Mouse (Mus musculus) liver, embryonic 11.5 days (tissue): Measurements from ENCODE around the gene Rev3l. TPM values are rescaled to one million over a fixed set of nuclear protein-coding genes. Genes with fewer than 3 reads are reported as not detected.
"Not testable (repeated sequence)": the region's sequence is repeated elsewhere in the genome, so short reads cannot be mapped to it uniquely, and the experiment has no call there.

Experiments used
- ATAC-seq: fragments of 200-750 bp; cut with Nextera tagmentation; replicated peaks from 2 replicates; pipeline ENCODE4 v1.8.0; 2017; ENCODE audit warnings: moderate number of reproducible peaks, mild to moderate bottlenecking, moderate TSS enrichment, moderate library complexity; ENCODE audit not compliant: low FRiP score
- DNase-seq: peaks from one replicate; pipeline ENCODE4 v3.0.0-alpha.2; 2017; ENCODE audit warnings: low spot score
- H3K27ac ChIP-seq: fragments of 300-500 bp; sonication (generic); 2 replicates; pipeline ENCODE4 v1.5.1; 2014; ENCODE audit warnings: mild to moderate bottlenecking, low read depth, low read length, control low read depth
- H3K27me3 ChIP-seq: fragments of 300-500 bp; sonication (generic); replicated peaks from 2 replicates; pipeline ENCODE4 v1.6.1; 2014; ENCODE audit warnings: low read length, mixed read lengths; ENCODE audit not compliant: control insufficient read depth, insufficient read depth
- H3K36me3 ChIP-seq: fragments of 300-500 bp; sonication (generic); 2 replicates; pipeline ENCODE4 v1.6.1; 2014; ENCODE audit warnings: mild to moderate bottlenecking, low read length, moderate library complexity, mixed read lengths; ENCODE audit not compliant: control insufficient read depth, insufficient read depth
- H3K4me1 ChIP-seq: fragments of 300-500 bp; sonication (generic); replicated peaks from 2 replicates; pipeline ENCODE4 v1.6.1; 2014; ENCODE audit warnings: low read length, mixed read lengths; ENCODE audit not compliant: control insufficient read depth, insufficient read depth
- H3K4me2 ChIP-seq: fragments of 300-500 bp; sonication (generic); 2 replicates; pipeline ENCODE4 v1.6.1; 2014; ENCODE audit warnings: mild to moderate bottlenecking, control low read depth, moderate library complexity
- H3K4me3 ChIP-seq: fragments of 300-500 bp; sonication (generic); 2 replicates; pipeline ENCODE4 v1.5.1; 2014; ENCODE audit warnings: low read depth, low read length, control low read depth
- H3K9ac ChIP-seq: fragments of 300-500 bp; sonication (generic); 2 replicates; pipeline ENCODE4 v1.6.1; 2014; ENCODE audit warnings: low read depth, low read length, control low read depth
- H3K9me3 ChIP-seq: fragments of 300-500 bp; sonication (generic); 2 replicates; pipeline ENCODE4 v1.6.1; 2016; ENCODE audit warnings: low read length, inconsistent platforms, mixed read lengths; ENCODE audit not compliant: control insufficient read depth
- WGBS: fragments of 180-500 bp; shearing (Covaris S2); extraction: QIAGEN DNeasy Blood & Tissue Kit; methylation state at CpG from one replicate; pipeline ENCODE4 v1.1.7; 2014; 5-methylcytosine and 5-hydroxymethylcytosine counted together
- polyA plus RNA-seq: library from polyadenylated mRNA; unstranded; fragments of >200 nt; fragmentation: Nextera tagmentation; extraction: Ambion mirVana; gene quantifications from 2 replicates; pipeline ENCODE4 v1.2.1, GENCODE M21; 2014

The Rev3l gene
- polyA plus RNA-seq, 1 experiment from 2014 or later: 9.5 TPM

- H3K27ac ChIP-seq: no peak overlapping the region
- no peaks in the 10 kb centered on the region for H3K27me3 ChIP-seq
- H3K4me2 ChIP-seq: no peak overlapping the region
- H3K9me3 ChIP-seq: no peaks in the 10 kb centered on the region
- ATAC-seq: no peak
- H3K4me1 ChIP-seq: no peaks in the 10 kb centered on the region
- H3K4me3 ChIP-seq: no peak overlapping the region
- DNase-seq: no peak
- H3K36me3 ChIP-seq: no peaks in the 10 kb centered on the region
- no peak overlapping the region for H3K9ac ChIP-seq
Observed at GRCm38 (mm10) chr10:39912616-39913015, 180.7 kb downstream of the Rev3l start.

GRCm38 (mm10) chr10:39924556-39924955 is 192.6 kb downstream of the Rev3l start:
- peak; percentile 69 for ATAC-seq
- Histone ChIP-seq H3K27me3 (peaks cover 23% of the 10 kb centered on the region), H3K4me1 (peaks cover 10% of the 10 kb centered on the region)
- H3K4me2 ChIP-seq, H3K27ac ChIP-seq, DNase-seq, H3K9me3 ChIP-seq, H3K4me3 ChIP-seq, H3K9ac ChIP-seq, H3K36me3 ChIP-seq: not testable (repeated sequence)
- WGBS: 48% methylated on average over 8 of the region's 8 CpGs

Other genes with a start within 250 kb of the Rev3l start
- 5.2 and 6.6 TPM in 2 replicates for gene Traf3ip2, start 119.2 kb upstream of the Rev3l start, polyA plus RNA-seq
- gene Mfsd4b4, start 167.1 kb downstream of the Rev3l start, polyA plus RNA-seq: 3.4 and 4.1 TPM in 2 replicates
- gene Mfsd4b2, start 194.8 kb downstream of the Rev3l start, polyA plus RNA-seq: not detected in 2 replicates
- 0.78 and 0.83 TPM in 2 replicates for gene Mfsd4b3, start 228.0 kb downstream of the Rev3l start, polyA plus RNA-seq